Mouse (Mus musculus): ENCODE data around the gene Tom1l2.

DNA sequence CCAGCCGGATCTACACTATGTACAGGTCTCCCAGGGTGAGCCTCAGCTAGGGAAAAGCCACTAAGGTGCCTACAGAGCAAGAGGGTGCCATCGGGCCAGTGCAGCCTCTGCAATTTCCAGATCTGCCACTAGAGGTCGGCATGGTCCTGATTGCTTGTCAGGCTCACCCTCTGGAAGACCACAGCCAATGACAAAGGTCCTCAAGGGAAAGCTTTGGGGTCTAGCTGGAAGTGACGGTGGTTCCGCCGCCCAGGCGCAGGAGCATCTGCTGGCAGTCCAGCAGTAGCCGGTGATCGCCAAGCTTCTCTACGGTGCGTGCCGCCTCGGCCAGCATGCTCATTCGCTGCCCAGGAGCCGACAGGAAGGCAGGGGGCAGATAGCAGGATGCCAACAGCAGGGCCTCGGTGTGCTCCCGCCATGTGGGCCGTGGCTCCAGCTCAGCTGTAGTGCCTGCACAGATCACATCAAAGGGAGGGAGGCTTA, 153.0 kb downstream of the Tom1l2 start:
- TF ChIP-seq TAL1 (IDR thresholded peaks at IDR 0.05; ENCODE audit: low read length) = no peak
- TF ChIP-seq GATA1 (IDR thresholded peaks at IDR 0.05; ENCODE audit: low read length) = no peak
